Mouse (Mus musculus): Measurements from ENCODE around the gene Crim1.

GRCm38 (mm10) chr17:78388101-78388847 lies 188.2 kb downstream of the Crim1 start:
- TF ChIP-seq MYOG (IDR thresholded peaks at IDR 0.05; ENCODE audit: control insufficient read depth, extremely low read depth, insufficient read length): no peak
- no peak for TF ChIP-seq CTCF (IDR thresholded peaks at IDR 0.05; ENCODE audit: control insufficient read depth, insufficient read depth, insufficient read length)
- TF ChIP-seq MAX (IDR thresholded peaks at IDR 0.05): no peak
- no peak for TF ChIP-seq CEBPB (IDR thresholded peaks at IDR 0.05; ENCODE audit: low read depth)
- no peak for TF ChIP-seq USF1 (IDR thresholded peaks at IDR 0.05; ENCODE audit: low read depth)
- TF ChIP-seq MYOD1 (IDR thresholded peaks at IDR 0.05; ENCODE audit: control insufficient read depth, insufficient read length, low read depth): no peak

Data from C2C12 (cell line).